Mouse (Mus musculus) liver, embryonic 12.5 days (tissue): ENCODE data around the gene Cdip1. TPM values are rescaled to one million over a fixed set of nuclear protein-coding genes. Genes with fewer than 3 reads are reported as not detected.
A peak's percentile ranks its signal among the peaks of the same experiment; 100 is the strongest.
"Not testable (repeated sequence)": the region's sequence is repeated elsewhere in the genome, so short reads cannot be mapped to it uniquely, and the experiment has no call there.

Experiments used
- ATAC-seq: fragments of 200-750 bp; cut with Nextera tagmentation; 2 replicates; pipeline ENCODE4 v1.8.0; 2017; ENCODE audit warnings: moderate number of reproducible peaks, mild to moderate bottlenecking, moderate library complexity
- H3K27ac ChIP-seq: fragments of 300-500 bp; sonication (generic); 2 replicates; pipeline ENCODE4 v1.5.1; 2016; ENCODE audit warnings: mild to moderate bottlenecking
- H3K27me3 ChIP-seq: fragments of 300-500 bp; sonication (generic); replicated peaks from 2 replicates; pipeline ENCODE4 v1.6.1; 2016; ENCODE audit warnings: mild to moderate bottlenecking, moderate library complexity
- H3K36me3 ChIP-seq: fragments of 300-500 bp; sonication (generic); 2 replicates; pipeline ENCODE4 v1.6.1; 2016; ENCODE audit warnings: mild to moderate bottlenecking, moderate library complexity
- H3K4me1 ChIP-seq: fragments of 300-500 bp; sonication (generic); 2 replicates; pipeline ENCODE4 v1.6.1; 2016
- H3K4me2 ChIP-seq: fragments of 300-500 bp; sonication (generic); 2 replicates; pipeline ENCODE4 v1.6.1; 2016; ENCODE audit warnings: mild to moderate bottlenecking, moderate library complexity
- H3K4me3 ChIP-seq: fragments of 300-500 bp; sonication (generic); 2 replicates; pipeline ENCODE4 v1.5.1; 2016; ENCODE audit warnings: mild to moderate bottlenecking, moderate library complexity
- H3K9ac ChIP-seq: fragments of 300-500 bp; sonication (generic); 2 replicates; pipeline ENCODE4 v1.6.1; 2016; ENCODE audit warnings: mild to moderate bottlenecking, moderate library complexity
- H3K9me3 ChIP-seq: fragments of 300-500 bp; sonication (generic); replicated peaks from 2 replicates; pipeline ENCODE4 v1.6.1; 2016; ENCODE audit warnings: mild to moderate bottlenecking, moderate library complexity
- WGBS: fragments of 180-500 bp; shearing (Covaris S2); methylation state at CpG from one replicate; pipeline ENCODE4 v1.1.7; 2016; ENCODE audit not compliant: insufficient replicate concordance; 5-methylcytosine and 5-hydroxymethylcytosine counted together
- polyA plus RNA-seq: library from polyadenylated mRNA; unstranded; fragments of >200 nt; fragmentation: Nextera tagmentation; extraction: Ambion mirVana; gene quantifications from 2 replicates; pipeline ENCODE4 v1.2.1, GENCODE M21; 2016

Cdip1 gene
- polyA plus RNA-seq = 24.9 and 25.7 TPM in 2 replicates

- Histone ChIP-seq H3K9me3 (no peaks in the 10 kb centered on the region), H3K4me3 (peak within 1 kb of the TSS; percentile 77), H3K4me2 (peak within 1 kb of the TSS; percentile 90), H3K9ac (peak within 1 kb of the TSS; percentile 75), H3K4me1 (peaks cover 18% of the 10 kb centered on the region), H3K36me3 (peaks cover 3% of the 10 kb centered on the region; the same call in 1 of the 2 replicates), H3K27ac (peak within 1 kb of the TSS; percentile 85), H3K27me3 (no peaks in the 10 kb centered on the region)
- 1% methylated on average over 51 of the region's 51 CpGs for WGBS
- peak; percentile 97 for ATAC-seq
These were observed at the start of gene Cdip1 for GRCm38 (mm10) chr16:4789810-4790559. Cdip1 (minus strand) TSS chr16:4790292.

- WGBS = 45% methylated on average over 3 of the region's 3 CpGs
- Histone ChIP-seq H3K4me2 (no peak overlapping the region), H3K4me3 (no peak overlapping the region), H3K4me1 (no peaks in the 10 kb centered on the region), H3K27ac (no peak overlapping the region), H3K9ac (no peak overlapping the region), H3K36me3 (no peaks in the 10 kb centered on the region), H3K27me3 (peaks cover 6% of the 10 kb centered on the region; the same call in 1 of the 2 replicates), H3K9me3 (no peaks in the 10 kb centered on the region)
- no peak for ATAC-seq
These were observed 49.5 kb upstream of the Cdip1 start for GRCm38 (mm10) chr16:4839552-4839951.

GRCm38 (mm10) chr16:4837631-4838030 is 47.5 kb upstream of the Cdip1 start:
- Histone ChIP-seq H3K36me3 (no peaks in the 10 kb centered on the region), H3K9ac (no peak overlapping the region), H3K9me3 (no peaks in the 10 kb centered on the region), H3K4me2 (no peak overlapping the region), H3K4me1 (no peaks in the 10 kb centered on the region), H3K27me3 (peaks cover 6% of the 10 kb centered on the region; the same call in 1 of the 2 replicates), H3K27ac (no peak overlapping the region), H3K4me3 (no peak overlapping the region)
- no peak for ATAC-seq
- WGBS = 64% methylated on average over 3 of the region's 3 CpGs

- ATAC-seq = no peak
These were observed 45.1 kb upstream of the Cdip1 start, which contains the start of gene 4930562C15Rik for GRCm38 (mm10) chr16:4835191-4835590. 4930562C15Rik (plus strand) TSS chr16:4835416.

GRCm38 (mm10) chr16:4833858-4834257 is 43.8 kb upstream of the Cdip1 start:
- Histone ChIP-seq H3K9ac (no peak overlapping the region), H3K9me3 (no peaks in the 10 kb centered on the region), H3K4me2 (no peak overlapping the region), H3K4me1 (peaks cover 15% of the 10 kb centered on the region), H3K27me3 (0 out of 2 replicates have a peak, but pooled peaks cover 6% of the 10 kb centered on the region), H3K27ac (no peak overlapping the region), H3K36me3 (no peaks in the 10 kb centered on the region), H3K4me3 (no peak overlapping the region)
- 49% methylated on average over 2 of the region's 2 CpGs for WGBS
- no peak for ATAC-seq

More at GRCm38 (mm10) chr16:4835191-4835590, 45.1 kb upstream of the Cdip1 start, which contains the start of gene 4930562C15Rik:
- Histone ChIP-seq H3K36me3 (no peaks in the 10 kb centered on the region), H3K27me3 (0 out of 2 replicates have a peak, but pooled peaks cover 6% of the 10 kb centered on the region), H3K4me3 (no peak within 1 kb of the TSS), H3K9me3 (no peaks in the 10 kb centered on the region), H3K9ac (no peak within 1 kb of the TSS), H3K4me1 (peaks cover 15% of the 10 kb centered on the region), H3K27ac (no peak within 1 kb of the TSS), H3K4me2 (no peak within 1 kb of the TSS)
- WGBS = 67% methylated on average over 3 of the region's 3 CpGs

- WGBS = 39% methylated on average over 15 of the region's 15 CpGs
- peak; percentile 58 for ATAC-seq
- Histone ChIP-seq H3K4me2 (peak overlapping the region; percentile 23), H3K27ac (no peak overlapping the region), H3K4me1 (peaks cover 15% of the 10 kb centered on the region), H3K4me3 (no peak overlapping the region), H3K9me3 (no peaks in the 10 kb centered on the region), H3K9ac (no peak overlapping the region), H3K36me3 (no peaks in the 10 kb centered on the region), H3K27me3 (0 out of 2 replicates have a peak, but pooled peaks cover 6% of the 10 kb centered on the region)
These were observed 41.7 kb upstream of the Cdip1 start for GRCm38 (mm10) chr16:4831650-4832419.

- no peak for ATAC-seq
- Histone ChIP-seq H3K9me3 (no peaks in the 10 kb centered on the region), H3K27ac (no peak overlapping the region), H3K4me2 (no peak overlapping the region), H3K9ac (no peak overlapping the region), H3K4me1 (peaks cover 15% of the 10 kb centered on the region), H3K4me3 (no peak overlapping the region), H3K36me3 (no peaks in the 10 kb centered on the region), H3K27me3 (no peaks in the 10 kb centered on the region)
- 65% methylated on average over 6 of the region's 6 CpGs for WGBS
These were observed 39.3 kb upstream of the Cdip1 start for GRCm38 (mm10) chr16:4829271-4829900.

GRCm38 (mm10) chr16:4827639-4828038 is 37.5 kb upstream of the Cdip1 start:
- Histone ChIP-seq H3K4me1 (peaks cover 15% of the 10 kb centered on the region), H3K27ac (no peak overlapping the region), H3K9me3 (no peaks in the 10 kb centered on the region), H3K4me2 (no peak overlapping the region), H3K9ac (no peak overlapping the region), H3K4me3 (no peak overlapping the region), H3K36me3 (no peaks in the 10 kb centered on the region), H3K27me3 (no peaks in the 10 kb centered on the region)
- 78% methylated on average over 5 of the region's 5 CpGs for WGBS
- no peak for ATAC-seq

GRCm38 (mm10) chr16:4824466-4824865 is 34.4 kb upstream of the Cdip1 start:
- H3K9me3 ChIP-seq = peaks cover 16% of the 10 kb centered on the region
- 63% methylated on average over 5 of the region's 5 CpGs for WGBS
- not testable (repeated sequence) for H3K36me3 ChIP-seq, H3K9ac ChIP-seq, ATAC-seq, H3K4me3 ChIP-seq, H3K4me2 ChIP-seq, H3K27me3 ChIP-seq, H3K27ac ChIP-seq, H3K4me1 ChIP-seq

GRCm38 (mm10) chr16:4818349-4818748 is 28.3 kb upstream of the Cdip1 start:
- Histone ChIP-seq H3K9me3 (peaks cover 16% of the 10 kb centered on the region), H3K27ac (no peak overlapping the region), H3K4me3 (no peak overlapping the region), H3K4me1 (no peaks in the 10 kb centered on the region), H3K4me2 (no peak overlapping the region), H3K27me3 (no peaks in the 10 kb centered on the region), H3K9ac (no peak overlapping the region), H3K36me3 (no peaks in the 10 kb centered on the region)
- 80% methylated on average over 3 of the region's 3 CpGs for WGBS
- ATAC-seq = no peak

GRCm38 (mm10) chr16:4796631-4797030 is 6.5 kb upstream of the Cdip1 start:
- no peaks in the 10 kb centered on the region for H3K36me3 ChIP-seq
- no peak overlapping the region for H3K9ac ChIP-seq
- H3K4me1 ChIP-seq = no peaks in the 10 kb centered on the region
- no peak for ATAC-seq
- no peak overlapping the region for H3K4me2 ChIP-seq
- H3K4me3 ChIP-seq = no peak overlapping the region
- no peak overlapping the region for H3K27ac ChIP-seq
- 64% methylated on average over 4 of the region's 4 CpGs for WGBS
- H3K9me3 ChIP-seq = no peaks in the 10 kb centered on the region
- no peaks in the 10 kb centered on the region for H3K27me3 ChIP-seq
